Mouse (Mus musculus) thymus, adult 2 months (tissue): ENCODE measurements at regions not wholly inside any gene's neighbourhood (a gene's known extent, or its start where the extent isn't known, plus 50 kb on each side); places are given as distances from the start of the nearest gene placed in this dataset.
A peak's percentile ranks its signal among the peaks of the same experiment; 100 is the strongest.

Experiments used
- DNase-seq: peaks from one replicate; pipeline ENCODE4 v3.0.0; 2021
- H3K27ac ChIP-seq: fragments of 200-500 bp; 2 replicates; pipeline ENCODE4 v1.5.1; 2012; ENCODE audit warnings: low read length, control low read depth; ENCODE audit not compliant: control insufficient read depth, insufficient read depth
- H3K27me3 ChIP-seq: fragments of 200-500 bp; 2 replicates; pipeline ENCODE4 v1.6.1; 2012; ENCODE audit warnings: mild to moderate bottlenecking, low read length, moderate library complexity, mixed read lengths; ENCODE audit not compliant: control insufficient read depth, insufficient read depth
- H3K36me3 ChIP-seq: fragments of 200-500 bp; 2 replicates; pipeline ENCODE4 v1.6.1; 2012; ENCODE audit warnings: mild to moderate bottlenecking, low read length, moderate library complexity; ENCODE audit not compliant: control insufficient read depth, insufficient read depth
- H3K4me1 ChIP-seq: fragments of 200-500 bp; replicated peaks from 2 replicates; pipeline ENCODE4 v1.6.1; 2012; ENCODE audit warnings: low read length; ENCODE audit not compliant: control insufficient read depth, insufficient read depth
- H3K4me3 ChIP-seq: fragments of 200-500 bp; 2 replicates; pipeline ENCODE4 v1.5.1; 2012; ENCODE audit warnings: mild to moderate bottlenecking, low read length, control low read depth, moderate library complexity; ENCODE audit not compliant: control insufficient read depth, insufficient read depth
- CTCF ChIP-seq: fragments of 200-500 bp; IDR thresholded peaks from 2 replicates; pipeline ENCODE4 v1.5.1; 2012; ENCODE audit warnings: mild to moderate bottlenecking, control low read depth, low read length, moderate library complexity, borderline replicate concordance; ENCODE audit not compliant: control insufficient read depth, poor library complexity, insufficient read depth; ENCODE audit errors: extremely low read depth
- POLR2A ChIP-seq: fragments of 200-500 bp; IDR thresholded peaks from 2 replicates; pipeline ENCODE4 v1.6.1; 2012; ENCODE audit warnings: mild to moderate bottlenecking, low read length, control low read depth, moderate library complexity; ENCODE audit not compliant: control insufficient read depth, poor library complexity, insufficient read depth; ENCODE audit errors: extremely low read depth
- WGBS: fragments of 180-500 bp; shearing (Covaris S2); methylation state at CpG from one replicate; pipeline ENCODE4 v1.1.7; 2018; 5-methylcytosine and 5-hydroxymethylcytosine counted together

DNA sequence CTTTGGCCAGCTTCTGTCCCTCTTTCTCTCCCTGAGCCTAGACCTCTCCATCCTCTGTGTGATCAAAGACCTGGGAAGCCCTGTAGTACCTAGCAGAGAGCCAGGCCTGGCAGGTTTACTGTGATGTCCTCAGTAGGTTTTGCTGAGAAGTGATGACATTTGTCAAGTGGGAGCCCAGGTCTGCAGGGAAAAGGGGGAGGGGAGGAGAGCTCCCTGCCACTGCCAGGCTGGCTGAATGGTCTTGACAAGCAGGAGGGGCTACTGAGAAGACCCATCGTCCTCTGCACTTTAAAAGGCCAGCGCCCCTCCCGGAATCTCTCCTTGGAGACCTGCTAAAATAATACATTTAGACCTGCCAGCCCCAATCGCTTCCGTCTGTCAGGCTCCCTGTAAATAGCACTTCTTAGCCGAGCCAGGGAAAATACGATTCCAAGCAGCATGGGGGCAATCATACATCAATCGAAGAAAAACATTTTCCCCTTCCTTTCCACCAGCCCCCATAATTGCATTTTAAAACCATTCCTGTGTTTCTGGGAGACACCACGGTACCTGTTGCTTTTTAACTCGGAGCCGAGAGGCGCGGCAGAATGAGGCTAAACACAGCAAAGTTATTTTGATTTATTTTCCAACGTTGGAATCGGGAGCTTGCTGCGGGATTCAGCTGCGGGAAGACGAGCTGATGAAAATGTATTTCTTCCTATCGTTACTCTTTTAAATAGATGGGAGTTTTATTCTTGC lies 144.5 kb upstream of the Tle3 start:
- no peak overlapping the region for H3K4me3 ChIP-seq
- H3K27ac ChIP-seq, result no peak overlapping the region
- H3K36me3 ChIP-seq, result no peaks in the 10 kb centered on the region
- no peak for DNase-seq
- peaks cover 31% of the 10 kb centered on the region for H3K4me1 ChIP-seq
- TF ChIP-seq POLR2A, result no peak
- TF ChIP-seq CTCF, result no peak
- WGBS, result 96% methylated on average over 19 of the region's 19 CpGs
- H3K27me3 ChIP-seq, result no peaks in the 10 kb centered on the region

DNA sequence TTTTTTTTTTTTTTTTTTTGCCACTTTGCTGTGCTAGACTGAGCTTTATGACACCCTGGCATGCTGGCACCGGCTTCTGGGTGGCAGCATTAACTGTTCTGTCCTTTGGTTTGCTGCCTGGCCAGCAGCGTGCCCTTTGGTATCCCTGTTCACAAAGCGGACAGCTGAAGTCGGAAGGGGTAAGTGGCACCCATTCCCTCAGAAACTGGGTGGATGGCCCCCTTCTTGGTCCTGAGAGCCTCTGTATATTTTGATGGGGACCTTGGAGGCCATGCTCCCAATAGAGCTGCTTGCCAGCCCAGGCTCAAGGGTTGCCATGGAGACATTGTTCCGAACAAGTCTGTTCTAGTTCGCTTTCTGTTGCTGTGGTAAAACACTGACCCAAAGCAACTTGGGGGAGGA lies 143.9 kb upstream of the Tle3 start:
- 93% methylated on average over 6 of the region's 6 CpGs for WGBS
- H3K36me3 ChIP-seq, result no peaks in the 10 kb centered on the region
- TF ChIP-seq CTCF (no peak), POLR2A (no peak)
- H3K27ac ChIP-seq, result no peak overlapping the region
- no peaks in the 10 kb centered on the region for H3K27me3 ChIP-seq
- H3K4me1 ChIP-seq, result peaks cover 35% of the 10 kb centered on the region
- DNase-seq, result no peak
- H3K4me3 ChIP-seq, result no peak overlapping the region

- peaks cover 40% of the 10 kb centered on the region for H3K4me1 ChIP-seq
- H3K27me3 ChIP-seq, result no peaks in the 10 kb centered on the region
- no peak for DNase-seq
- H3K4me3 ChIP-seq, result no peak overlapping the region
- no peaks in the 10 kb centered on the region for H3K36me3 ChIP-seq
- TF ChIP-seq CTCF (no peak), POLR2A (no peak)
- 99% methylated on average over 4 of the region's 4 CpGs for WGBS
- H3K27ac ChIP-seq, result no peak overlapping the region
These were observed 141.9 kb upstream of the Tle3 start for GRCm38 (mm10) chr9:61230306-61230705.

DNA sequence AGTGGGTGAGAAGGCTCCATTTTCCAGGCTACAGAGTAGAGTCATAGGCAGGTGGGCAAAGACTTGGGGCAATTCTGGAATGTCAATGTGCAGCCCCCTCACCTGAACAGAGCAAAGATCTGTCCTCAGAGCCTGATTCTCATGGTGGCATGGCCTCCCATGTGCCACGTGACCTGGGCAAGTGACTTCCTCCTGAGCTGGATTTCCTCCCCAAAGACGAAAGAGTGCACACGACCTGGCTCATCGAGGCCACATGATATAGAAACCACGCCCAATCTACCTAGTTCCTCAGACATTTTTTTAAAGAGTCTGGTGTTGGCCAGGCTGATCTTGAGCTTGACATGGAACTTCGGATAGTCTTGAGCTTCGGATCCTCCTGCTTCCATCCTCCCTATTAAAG lies 139.5 kb upstream of the Tle3 start:
- no peaks in the 10 kb centered on the region for H3K27me3 ChIP-seq
- WGBS, result 46% methylated on average over 7 of the region's 7 CpGs
- TF ChIP-seq CTCF (no peak), POLR2A (no peak)

GRCm38 (mm10) chr9:61233251-61233650 lies 138.9 kb upstream of the Tle3 start:
- 12% methylated on average over 2 of the region's 2 CpGs for WGBS
- no peak for DNase-seq
- Histone ChIP-seq H3K27me3 (no peaks in the 10 kb centered on the region), H3K27ac (peak overlapping the region; percentile 42; the same call in 1 of the 2 replicates), H3K4me3 (no peak overlapping the region), H3K36me3 (no peaks in the 10 kb centered on the region), H3K4me1 (peaks cover 41% of the 10 kb centered on the region)
- 0 out of 2 replicates have a peak, but pooled peaks have one; percentile 23 for TF ChIP-seq POLR2A
- no peak for TF ChIP-seq CTCF

More for the DNA sequence above, 139.5 kb upstream of the Tle3 start:
- Histone ChIP-seq H3K27ac (no peak overlapping the region; the same call in 1 of the 2 replicates), H3K4me3 (no peak overlapping the region), H3K36me3 (no peaks in the 10 kb centered on the region), H3K4me1 (peaks cover 41% of the 10 kb centered on the region)
- DNase-seq, result peak; percentile 20

DNA sequence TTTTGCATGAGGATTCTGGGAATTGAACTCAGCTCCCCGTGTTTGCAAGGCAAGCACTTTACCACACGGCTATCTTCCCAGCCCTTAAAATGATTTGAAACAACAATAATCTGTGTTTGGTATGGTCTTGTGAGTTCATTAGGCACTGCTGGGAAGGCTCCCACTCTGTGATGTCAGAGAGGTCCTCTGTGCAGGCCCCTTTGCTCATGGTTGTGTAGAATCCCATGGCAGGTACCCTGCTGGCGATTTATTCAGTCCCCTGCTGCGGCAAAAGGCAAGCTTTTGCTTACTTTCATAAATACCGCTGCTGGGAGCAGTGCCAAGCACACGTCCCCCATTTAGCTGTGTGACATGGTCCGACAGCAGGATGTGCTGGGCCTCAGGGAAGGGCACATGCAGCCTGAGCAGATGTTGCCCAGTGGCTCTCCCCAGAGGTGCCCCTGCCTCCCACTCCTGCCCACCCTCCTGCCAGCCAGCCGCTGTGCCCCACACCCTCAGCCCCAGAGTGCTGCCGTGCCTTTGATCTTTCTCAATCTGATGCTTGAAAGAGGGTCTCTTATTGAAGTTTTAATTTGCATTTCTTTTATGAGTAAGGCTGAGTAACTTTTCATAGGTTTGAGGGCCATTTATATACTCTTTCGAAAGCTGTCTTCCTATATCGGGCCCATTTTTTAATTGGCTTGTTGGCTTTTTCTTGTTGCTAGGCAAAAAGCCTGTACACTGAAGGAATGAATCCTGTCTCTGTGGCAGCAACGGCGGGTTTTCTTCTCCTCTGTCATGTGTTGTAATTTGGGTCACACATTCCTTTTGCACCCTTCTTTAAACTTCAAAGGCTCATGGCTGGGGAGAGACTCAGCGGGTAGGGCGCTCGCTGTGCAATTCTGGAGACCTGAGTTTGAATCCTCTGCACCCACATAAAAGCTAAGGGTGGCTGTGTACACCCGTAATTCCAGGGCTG lies 136.2 kb upstream of the Tle3 start:
- no peak overlapping the region for H3K27ac ChIP-seq
- WGBS, result 13% methylated on average over 17 of the region's 17 CpGs
- DNase-seq, result peak; percentile 30
- H3K4me1 ChIP-seq, result peaks cover 41% of the 10 kb centered on the region
- H3K36me3 ChIP-seq, result no peaks in the 10 kb centered on the region
- TF ChIP-seq CTCF (no peak), POLR2A (no peak)
- no peaks in the 10 kb centered on the region for H3K27me3 ChIP-seq
- no peak overlapping the region for H3K4me3 ChIP-seq
